In the genomic region with DNA sequence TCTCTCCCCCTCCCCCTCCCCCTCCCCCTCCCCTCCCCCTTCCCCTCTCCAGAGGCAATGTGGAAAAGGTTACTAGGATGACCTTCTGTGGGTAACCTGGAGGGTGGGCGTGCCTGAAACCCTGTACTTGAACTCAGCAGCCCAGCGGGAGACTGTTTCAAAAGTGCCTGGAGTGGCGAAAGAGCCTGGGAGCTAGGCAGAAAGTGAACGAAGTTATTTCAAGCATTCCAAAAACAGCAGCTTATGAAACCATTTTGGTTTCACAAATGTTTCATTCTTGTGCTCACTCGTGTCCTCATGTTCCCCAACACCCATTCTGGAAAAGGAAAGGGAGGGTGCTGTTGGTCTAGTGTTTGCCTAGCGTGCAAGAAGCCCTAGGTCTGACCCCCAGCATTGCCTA, we compare ENCODE assay signal across 9 mouse cellular contexts. TPM values are rescaled to one million over a fixed set of nuclear protein-coding genes. Genes with fewer than 3 reads are reported as not detected.
A peak's percentile ranks its signal among the peaks of the same experiment; 100 is the strongest.
DNase-seq lines count a peak whose midpoint lies in the region; ATAC-seq and TF ChIP-seq lines count a peak whose summit lies in the region.
"Had no signal": no experiment of that assay in that cellular context is flagged by ENCODE, and none has a peak within 500 bp of the region (broad histone marks: within the 10 kb centered on the region; RNA-seq: fewer than 3 reads in every experiment).

No protein-coding gene starts in this region.

- H3K36me3 ChIP-seq in embryonic facial prominence, embryonic 12.5 days: no peaks in the 10 kb centered on the region
- H3K36me3 ChIP-seq in intestine, embryonic 14.5 days (ENCODE audit: control insufficient read depth, insufficient read depth, low read length): no peaks in the 10 kb centered on the region
- no peaks in the 10 kb centered on the region for H3K36me3 ChIP-seq in lung, embryonic 15.5 days

- WGBS in embryonic facial prominence, embryonic 12.5 days: 12% methylated on average over 6 of the region's 6 CpGs
- WGBS in intestine, embryonic 14.5 days: 40% methylated on average over 6 of the region's 6 CpGs
- 17% methylated on average over 6 of the region's 6 CpGs for WGBS in lung, embryonic 15.5 days

- H3K27ac ChIP-seq in layer of hippocampus, adult 2 months: peak overlapping the region; percentile 85
- no peak overlapping the region for H3K27ac ChIP-seq in embryonic facial prominence, embryonic 12.5 days
- no peak overlapping the region for H3K27ac ChIP-seq in intestine, embryonic 14.5 days (ENCODE audit: low read depth)
- peak overlapping the region; percentile 71 for H3K27ac ChIP-seq in lung, embryonic 15.5 days

- H3K4me1 ChIP-seq in embryonic facial prominence, embryonic 12.5 days: peaks cover 46% of the 10 kb centered on the region
- no peaks in the 10 kb centered on the region; the same call in 1 of the 2 replicates for H3K4me1 ChIP-seq in intestine, embryonic 14.5 days (replicated peaks; ENCODE audit: control insufficient read depth, insufficient read depth, low read length)
- peaks cover 23% of the 10 kb centered on the region for H3K4me1 ChIP-seq in lung, embryonic 15.5 days

- no peaks in the 10 kb centered on the region for H3K9me3 ChIP-seq in embryonic facial prominence, embryonic 12.5 days
- H3K9me3 ChIP-seq in intestine, embryonic 14.5 days (ENCODE audit: control insufficient read depth, low read length): no peaks in the 10 kb centered on the region
- H3K9me3 ChIP-seq in lung, embryonic 15.5 days: no peaks in the 10 kb centered on the region

- H3K4me2 ChIP-seq in embryonic facial prominence, embryonic 12.5 days (replicated peaks): peak overlapping the region; percentile 89
- H3K4me2 ChIP-seq in intestine, embryonic 14.5 days (ENCODE audit: low read length): peak overlapping the region; percentile 87
- peak overlapping the region; percentile 99 for H3K4me2 ChIP-seq in lung, embryonic 15.5 days

- no peak for DNase-seq in layer of hippocampus, adult 2 months (ENCODE audit: low spot score in 2 of 2)
- DNase-seq in layer of hippocampus, adult 9-11 months: no peak
- no peak for DNase-seq in intestine, embryonic 14.5 days (ENCODE audit: low spot score)
- peak; percentile 71 for DNase-seq in telencephalon, adult 2 months (ENCODE audit: low read depth, low spot score)
- DNase-seq in layer of hippocampus, adult 8-10 months (ENCODE audit: low spot score in 2 of 2): no peak
- DNase-seq in layer of hippocampus, adult 9-10 months (ENCODE audit: low spot score): no peak

- H3K4me3 ChIP-seq in layer of hippocampus, adult 2 months: peak overlapping the region; percentile 71
- H3K4me3 ChIP-seq in embryonic facial prominence, embryonic 12.5 days: peak overlapping the region; percentile 51
- peak overlapping the region; percentile 50; the same call in 1 of the 2 replicates for H3K4me3 ChIP-seq in intestine, embryonic 14.5 days (ENCODE audit: low read depth, low read length)
- peak overlapping the region; percentile 67 for H3K4me3 ChIP-seq in lung, embryonic 15.5 days

- 0 out of 2 replicates have a peak overlapping the region, but pooled peaks have one; percentile 45 for H3K9ac ChIP-seq in embryonic facial prominence, embryonic 12.5 days
- no peak overlapping the region for H3K9ac ChIP-seq in intestine, embryonic 14.5 days (ENCODE audit: low read length)
- H3K9ac ChIP-seq in lung, embryonic 15.5 days: peak overlapping the region; percentile 67; the same call in 1 of the 2 replicates

- ATAC-seq in embryonic facial prominence, embryonic 12.5 days (ENCODE audit: insufficient number of reproducible peaks, insufficient read depth, low FRiP score, low TSS enrichment): no peak
- no peak for ATAC-seq in intestine, embryonic 14.5 days (replicated peaks; ENCODE audit: low FRiP score, low TSS enrichment, low read depth)
- ATAC-seq in lung, embryonic 15.5 days (ENCODE audit: borderline replicate concordance, extremely low read depth, low FRiP score, low TSS enrichment): no peak

- no peak for TF ChIP-seq CTCF in layer of hippocampus, adult 2 months (conservative IDR thresholded peaks at IDR 0.05)

- no peaks in the 10 kb centered on the region for H3K27me3 ChIP-seq in embryonic facial prominence, embryonic 12.5 days
- H3K27me3 ChIP-seq in intestine, embryonic 14.5 days (replicated peaks; ENCODE audit: control insufficient read depth, insufficient read depth, low read length): no peaks in the 10 kb centered on the region
- H3K27me3 ChIP-seq in lung, embryonic 15.5 days: peaks cover 8% of the 10 kb centered on the region; the same call in 1 of the 2 replicates

RNA-seq across cellular contexts. Expression of a gene that starts 1.6 kb away (rescaled TPM):
- total RNA-seq in layer of hippocampus, adult 2 months (2021): 10 to 100 TPM; 37.1 to 40.7 TPM
- 62.2 and 62.5 TPM in 2 replicates for polyA plus RNA-seq in embryonic facial prominence, embryonic 12.5 days (2016; fragmentation: Nextera tagmentation; extraction: Ambion mirVana)
- 48.8 and 50.1 TPM in 2 replicates for polyA plus RNA-seq in intestine, embryonic 14.5 days (2014; fragmentation: Nextera tagmentation; extraction: Ambion mirVana)
- polyA plus RNA-seq in lung, embryonic 15.5 days (2015; fragmentation: Nextera tagmentation; extraction: Ambion mirVana): 144 and 154 TPM in 2 replicates
- 10 to 100 TPM; 32.3 to 39.8 (median 33.4) TPM for total RNA-seq in layer of hippocampus, adult 8-10 months (2022)

RNA-seq across cellular contexts. Expression of a gene that starts 52.6 kb away (rescaled TPM):
- not detected for total RNA-seq in layer of hippocampus, adult 2 months (2021)
- not detected in 2 replicates for polyA plus RNA-seq in embryonic facial prominence, embryonic 12.5 days (2016; fragmentation: Nextera tagmentation; extraction: Ambion mirVana)
- polyA plus RNA-seq in intestine, embryonic 14.5 days (2014; fragmentation: Nextera tagmentation; extraction: Ambion mirVana): not detected in 2 replicates
- polyA plus RNA-seq in lung, embryonic 15.5 days (2015; fragmentation: Nextera tagmentation; extraction: Ambion mirVana): not detected in 2 replicates
- total RNA-seq in layer of hippocampus, adult 8-10 months (2022): not detected
- total RNA-seq: neutrophil, adult 5-6 weeks had no signal

Comparison
In these comparisons a context has a peak if more than half of its experiments do, and no peak if none do; other contexts are left out.
1. H3K27ac ChIP-seq: peak in layer of hippocampus, adult 2 months (single experiment) and lung, embryonic 15.5 days (single experiment); none in embryonic facial prominence, embryonic 12.5 days (single experiment) and intestine, embryonic 14.5 days (single experiment).
2. Peak in every context shown above with its lines, with median percentiles within 50 percentile points of each other: H3K4me3 ChIP-seq and H3K4me2 ChIP-seq.